Mouse (Mus musculus) T-helper 17 cell (primary cell): ENCODE results near the gene Utrn.

Source experiments
- in situ Hi-C, 2 experiments: fragments of 300-600 bp; cut with MboI, MseI; formaldehyde crosslinking; loops; 1 replicate in 1 of 2; 2 replicates in 1 of 2; pipeline ENCODE4 v1.15.1; 2025; ENCODE audit warnings: high pct_unique_total_duplicates in 2 of 2

Gene Utrn

GRCm38 (mm10) chr10:12552196-12552889 lies 316.8 kb downstream of the Utrn start:
- in situ Hi-C loops: no loop called here

GRCm38 (mm10) chr10:12551735-12552134 lies 317.4 kb downstream of the Utrn start:
- in situ Hi-C loops: no loop called here

GRCm38 (mm10) chr10:12549945-12550540 lies 319.1 kb downstream of the Utrn start:
- in situ Hi-C loops: no loop called here

- in situ Hi-C loops: no loop called here
Measured at GRCm38 (mm10) chr10:12549261-12549660, 319.9 kb downstream of the Utrn start.

- in situ Hi-C loops: no loop called here
Measured at GRCm38 (mm10) chr10:12548616-12549084, 320.5 kb downstream of the Utrn start.

GRCm38 (mm10) chr10:12547037-12547625 lies 322.0 kb downstream of the Utrn start:
- in situ Hi-C loops: no loop called here

- in situ Hi-C loops: no loop called here
Measured at GRCm38 (mm10) chr10:12545440-12545839, 323.7 kb downstream of the Utrn start.

GRCm38 (mm10) chr10:12541757-12542156 lies 327.4 kb downstream of the Utrn start:
- in situ Hi-C loops: no loop called here

- in situ Hi-C loops: no loop called here
Measured at GRCm38 (mm10) chr10:12535272-12535671, 333.9 kb downstream of the Utrn start.

- in situ Hi-C loops: loop anchor here in 1 of 2 experiments (5.0 kb wide), 1 partner anchor 68 kb away; no protein-coding TSS in a partner anchor
Measured at GRCm38 (mm10) chr10:12534801-12535200, 334.4 kb downstream of the Utrn start.

GRCm38 (mm10) chr10:12534301-12534700 lies 334.9 kb downstream of the Utrn start:
- in situ Hi-C loops: loop anchor here in 1 of 2 experiments (5.0 kb wide), 1 partner anchor 67 kb away; no protein-coding TSS in a partner anchor

GRCm38 (mm10) chr10:12522078-12522477 lies 347.1 kb downstream of the Utrn start:
- in situ Hi-C loops: no loop called here

- in situ Hi-C loops: loop anchor here in 1 of 2 experiments (5.0 kb wide), 1 partner anchor 869 kb away; no protein-coding TSS in a partner anchor
Measured at GRCm38 (mm10) chr10:12518162-12518561, 351.0 kb downstream of the Utrn start.

GRCm38 (mm10) chr10:12505568-12505967 lies 363.6 kb downstream of the Utrn start:
- in situ Hi-C loops: no loop called here

- in situ Hi-C loops: no loop called here
Measured at GRCm38 (mm10) chr10:12500489-12500888, 368.7 kb downstream of the Utrn start.

GRCm38 (mm10) chr10:12497555-12497954 lies 371.6 kb downstream of the Utrn start:
- in situ Hi-C loops: no loop called here

- in situ Hi-C loops: no loop called here
Measured at GRCm38 (mm10) chr10:12489551-12490177, 379.5 kb downstream of the Utrn start.

GRCm38 (mm10) chr10:12488518-12488917 lies 380.6 kb downstream of the Utrn start:
- in situ Hi-C loops: no loop called here

GRCm38 (mm10) chr10:12488117-12488516 lies 381.0 kb downstream of the Utrn start:
- in situ Hi-C loops: no loop called here

GRCm38 (mm10) chr10:12483494-12483893 lies 385.7 kb downstream of the Utrn start:
- in situ Hi-C loops: no loop called here

- in situ Hi-C loops: no loop called here
Measured at GRCm38 (mm10) chr10:12482975-12483374, 386.2 kb downstream of the Utrn start.
